Mouse (Mus musculus): ENCODE measurements around the gene Rpusd1.

- no peak for TF ChIP-seq CTCF (conservative IDR thresholded peaks at IDR 0.05; ENCODE audit: low read length)
- TF ChIP-seq NANOG (IDR thresholded peaks at IDR 0.05; ENCODE audit: borderline replicate concordance, low read length) = no peak
- TF ChIP-seq POU5F1 (IDR thresholded peaks at IDR 0.05; ENCODE audit: borderline replicate concordance, low read length) = no peak
Observed at GRCm38 (mm10) chr17:25754241-25754640, 26.8 kb downstream of the Rpusd1 start, which contains the start of gene Msln.
